Mouse (Mus musculus): Measurements from ENCODE around the gene Pgs1.

The Pgs1 gene

DNA sequence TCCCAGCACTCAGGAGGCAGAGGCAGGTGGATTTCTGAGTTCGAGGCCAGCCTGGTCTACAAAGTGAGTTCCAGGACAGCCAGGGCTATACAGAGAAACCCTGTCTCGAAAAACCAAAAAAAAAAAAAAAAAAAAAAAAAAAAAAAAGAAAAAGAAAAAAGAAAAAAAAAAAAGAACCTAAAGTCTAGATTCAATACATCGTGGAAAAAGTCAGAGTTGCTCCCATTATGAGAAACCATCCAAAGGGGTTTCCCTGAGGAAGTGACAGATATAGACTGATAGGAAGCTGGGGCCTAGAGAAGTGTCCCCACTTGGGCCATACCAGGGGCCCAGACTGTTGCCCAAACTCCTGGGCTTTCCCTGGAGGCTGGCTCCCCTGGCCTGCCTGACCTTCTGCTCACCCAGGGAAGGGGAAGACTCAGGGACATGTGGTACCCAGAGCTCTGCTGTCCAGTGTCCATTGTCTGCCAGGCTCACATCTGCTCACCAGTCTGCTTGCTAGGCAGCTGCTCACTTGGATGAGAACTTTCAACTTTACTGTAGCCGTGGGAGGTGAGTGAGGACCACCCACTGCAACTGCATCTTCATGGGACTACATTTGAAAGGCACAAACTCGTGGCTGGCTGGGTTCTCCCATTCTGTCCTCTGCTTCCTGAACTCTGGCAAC, 8.3 kb upstream of the Pgs1 start:
- no peak for DNase-seq

DNA sequence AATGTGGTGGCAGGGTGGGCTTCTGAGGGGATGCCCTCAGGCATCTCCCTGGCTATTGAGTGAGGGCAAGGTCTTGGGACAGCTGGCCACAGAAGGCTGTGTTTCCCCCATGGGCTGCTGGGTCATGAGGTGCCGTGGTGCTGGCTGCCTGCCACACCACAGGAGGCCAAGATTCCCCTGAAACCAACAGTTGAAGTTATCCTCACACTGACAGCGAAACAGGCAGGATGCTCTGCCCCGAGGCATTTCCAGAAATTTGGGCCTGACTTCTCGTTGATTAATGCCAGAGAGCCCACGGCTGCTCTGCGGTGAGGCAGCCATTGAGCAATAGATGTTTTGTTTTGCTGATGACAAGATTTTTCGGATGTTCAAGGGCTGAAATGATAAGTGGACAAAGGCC, 6.7 kb upstream of the Pgs1 start:
- no peak for DNase-seq

DNA sequence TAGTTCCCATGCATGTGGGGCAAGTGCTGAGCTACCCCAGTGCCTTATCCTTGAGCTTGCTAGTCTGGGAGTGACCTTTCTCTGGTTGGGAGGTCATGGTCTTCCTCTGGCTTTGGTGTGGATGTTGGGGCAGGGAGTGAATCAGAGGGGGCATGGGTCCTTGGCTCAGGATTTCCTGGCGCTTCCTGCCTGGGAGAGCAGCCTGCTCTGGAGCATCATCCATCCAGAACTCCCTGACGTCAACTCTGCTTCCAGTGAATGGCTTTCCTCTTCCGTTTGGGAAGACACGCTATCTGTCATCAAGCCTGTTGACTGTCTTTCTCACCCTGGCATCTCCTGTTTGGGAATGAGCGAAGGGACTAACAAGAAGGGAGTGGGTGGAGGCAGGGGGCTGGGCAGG, 3.7 kb upstream of the Pgs1 start:
- no peak for DNase-seq

DNA sequence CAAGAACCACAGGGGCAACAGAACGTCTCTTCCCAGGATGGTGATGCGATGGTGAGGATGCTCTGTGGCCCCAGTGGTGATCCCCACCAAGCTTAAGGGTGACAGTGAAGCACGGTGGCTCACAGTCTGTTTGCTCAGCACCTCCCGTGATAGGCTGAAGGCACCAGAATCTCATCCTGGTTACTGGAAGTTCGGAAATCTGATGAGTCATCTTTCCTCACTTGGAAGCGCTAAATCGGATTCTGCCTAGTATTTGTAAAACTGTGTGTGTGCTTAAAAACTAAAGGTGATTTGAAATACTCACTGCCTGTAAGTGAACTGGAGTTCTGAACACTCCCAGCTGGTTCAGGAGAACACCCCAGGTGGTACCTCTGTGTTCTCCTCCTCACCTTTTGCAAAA, 2.3 kb upstream of the Pgs1 start:
- DNase-seq: no peak

DNA sequence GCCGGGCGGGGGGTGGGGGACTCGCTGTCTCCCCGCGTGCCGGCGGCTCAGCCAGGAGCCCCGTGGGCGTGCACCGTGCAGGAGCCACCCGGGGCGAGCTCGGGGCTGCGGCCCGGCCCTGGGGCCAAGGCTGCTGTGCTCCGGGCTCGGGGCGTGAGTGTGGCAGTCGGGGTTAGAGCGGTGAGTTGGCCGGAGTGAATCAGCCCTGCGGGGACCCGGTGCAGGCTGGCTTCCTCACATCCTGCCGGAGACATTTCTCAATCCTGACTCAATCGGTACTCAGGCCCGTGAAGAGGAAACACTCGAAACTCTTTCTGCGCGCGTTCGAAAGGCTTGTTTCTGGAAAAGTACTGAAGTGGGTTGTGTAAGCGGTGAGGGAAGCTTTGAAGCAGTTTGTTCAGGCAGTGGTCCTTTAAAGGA, 950 bp downstream of the Pgs1 start:
- DNase-seq: no peak

DNA sequence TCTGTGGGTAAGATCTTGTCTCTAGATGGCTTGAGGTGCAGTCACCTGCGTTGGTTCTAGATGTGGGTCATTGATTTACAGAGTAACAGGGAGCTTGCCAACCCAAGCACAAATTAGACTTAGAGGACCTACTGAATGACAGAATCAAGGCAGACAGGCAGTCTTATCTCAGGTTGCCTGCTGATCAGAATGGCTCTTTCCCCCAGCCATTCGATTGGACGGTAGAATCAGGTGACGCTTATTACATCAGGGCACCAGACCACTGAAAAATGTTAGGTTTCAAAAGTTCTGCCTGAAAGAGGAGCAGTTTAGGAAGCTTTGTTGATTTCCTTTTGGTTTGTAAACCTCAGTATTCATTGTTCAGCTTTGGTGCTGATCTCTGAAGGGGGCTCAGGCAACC, 1.9 kb downstream of the Pgs1 start:
- DNase-seq: peak; percentile 55

GRCm38 (mm10) chr11:117989241-117989640, 3.1 kb downstream of the Pgs1 start:
- DNase-seq: no peak

GRCm38 (mm10) chr11:117989926-117990325, 3.8 kb downstream of the Pgs1 start:
- DNase-seq: no peak

GRCm38 (mm10) chr11:117991502-117992470, 5.7 kb downstream of the Pgs1 start:
- DNase-seq: peak; percentile 43

DNA sequence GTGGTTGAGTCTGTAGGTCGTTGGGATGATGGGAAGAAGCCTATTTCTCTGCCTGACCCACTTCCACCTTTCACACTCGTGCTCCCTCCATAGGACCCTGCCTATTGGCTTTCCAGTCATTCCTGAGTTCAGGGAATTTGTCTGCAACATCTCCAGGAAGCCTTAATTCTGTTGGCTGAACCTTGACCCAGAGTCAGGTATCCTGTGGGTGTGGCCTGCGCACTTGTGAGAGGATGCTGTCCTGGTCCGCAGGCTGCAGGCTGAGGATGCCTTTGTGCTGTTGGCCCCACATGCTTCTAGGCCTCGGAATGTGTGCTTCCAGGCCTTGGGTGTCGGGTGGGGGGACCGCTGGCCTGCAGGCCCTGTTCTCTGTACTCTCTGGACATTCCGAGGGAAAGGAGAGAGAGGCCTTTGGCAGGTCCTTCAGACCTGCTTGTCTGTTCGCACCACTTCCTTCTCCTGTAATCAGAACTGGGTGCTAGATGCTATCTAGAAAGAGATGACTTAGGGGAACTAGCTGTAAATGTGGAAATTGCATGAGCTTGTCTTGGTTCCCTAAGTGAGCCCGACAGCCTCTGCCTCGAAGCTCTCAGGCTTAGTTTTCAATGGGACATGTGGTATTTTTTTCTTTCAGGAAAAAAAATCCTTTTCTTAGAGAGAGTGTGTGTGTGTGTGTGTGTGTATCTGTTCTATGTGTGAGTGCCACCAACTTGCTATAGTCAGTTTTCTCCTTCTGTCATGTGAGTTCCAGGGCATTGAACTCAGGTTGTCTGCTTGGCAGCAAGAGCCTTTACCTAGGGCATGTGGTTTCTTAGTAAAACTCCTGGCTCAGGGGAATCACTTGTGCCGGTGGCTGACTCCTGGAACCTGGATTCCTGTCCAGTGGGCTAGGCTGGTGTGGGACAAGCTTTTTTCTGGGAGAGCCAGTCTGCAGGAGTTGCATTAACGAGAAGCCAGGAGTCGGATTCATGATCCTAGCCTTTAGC, 7.4 kb downstream of the Pgs1 start:
- no peak for DNase-seq

DNA sequence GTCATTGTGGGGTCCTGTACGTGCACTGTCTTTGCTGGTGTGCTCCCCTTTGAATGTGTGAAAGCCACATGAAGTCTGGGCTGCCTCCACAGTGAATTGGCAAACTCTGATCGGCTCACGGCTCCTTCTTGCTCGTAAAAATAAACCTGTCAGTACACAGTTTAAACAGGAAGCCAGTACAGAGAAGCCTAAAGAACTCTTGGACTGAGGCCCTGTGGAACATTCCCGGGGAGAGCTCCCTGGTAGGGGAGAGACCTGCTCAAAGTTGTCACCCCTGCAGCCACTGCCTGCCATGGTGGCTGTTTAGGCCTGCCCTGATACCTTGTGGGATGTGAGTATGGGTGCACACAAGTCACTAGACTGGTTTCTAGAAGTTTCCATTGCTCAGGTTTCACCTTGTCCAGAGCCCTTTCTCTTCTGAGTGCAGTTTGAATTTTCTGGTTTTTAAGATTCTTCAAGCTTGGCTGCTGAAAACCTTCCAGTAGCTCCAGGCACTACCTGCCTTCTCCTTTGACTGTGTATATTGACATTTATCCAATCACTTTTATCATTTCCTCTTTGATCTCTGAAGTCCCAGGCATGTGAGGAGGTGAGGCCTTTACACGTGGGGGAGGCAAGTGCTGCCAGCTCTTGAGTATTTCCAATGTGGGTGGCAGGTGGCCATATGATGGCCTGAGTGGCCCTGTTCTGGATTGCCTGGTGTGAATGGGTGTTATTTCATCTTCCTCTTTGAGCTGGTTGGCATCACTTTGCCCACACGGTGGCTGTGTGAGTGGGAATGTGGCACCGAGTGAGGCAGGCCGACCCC, 8.4 kb downstream of the Pgs1 start:
- DNase-seq: no peak

DNA sequence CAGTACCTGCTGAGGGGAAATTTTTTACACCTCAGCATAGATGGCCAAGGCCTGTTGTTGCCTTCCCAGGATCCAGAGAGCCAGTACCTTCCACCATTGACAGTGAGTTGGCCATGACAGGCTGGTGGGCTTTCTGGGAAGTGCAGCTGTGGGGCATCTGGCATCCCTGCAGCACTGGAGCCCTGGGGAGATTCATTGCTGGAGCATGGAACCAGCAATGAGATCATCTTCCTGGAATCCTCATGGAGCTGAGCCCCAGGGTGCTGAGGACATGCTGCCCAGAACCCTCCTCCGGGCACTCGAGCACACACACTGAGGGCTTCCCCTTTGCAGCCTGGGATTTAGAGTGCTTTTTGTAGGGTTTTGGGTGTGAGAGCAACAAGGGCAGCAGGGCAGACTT, 9.2 kb downstream of the Pgs1 start:
- DNase-seq: no peak

DNA sequence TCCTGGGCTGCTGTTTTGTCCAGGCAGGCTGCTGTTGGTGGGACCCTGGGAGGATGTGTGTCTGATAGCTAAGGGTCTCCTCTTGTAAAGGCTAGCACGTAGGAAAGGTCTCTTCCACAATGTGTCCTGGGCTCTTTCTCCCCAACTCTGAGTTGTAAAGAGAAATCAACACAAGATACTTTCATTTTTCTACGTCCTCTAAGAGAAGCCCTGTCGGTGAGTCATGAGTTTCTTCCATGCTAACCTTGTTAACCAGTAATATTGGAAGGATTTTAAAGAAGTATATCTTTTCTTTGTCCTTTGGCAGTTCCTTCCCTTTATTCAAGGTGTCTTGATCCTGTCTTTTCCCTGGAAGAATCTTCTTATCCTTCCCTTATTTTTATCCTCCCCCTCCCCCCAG, 9.6 kb downstream of the Pgs1 start:
- DNase-seq: no peak

- DNase-seq: no peak
Measured at GRCm38 (mm10) chr11:117996066-117996465, 10.0 kb downstream of the Pgs1 start.

GRCm38 (mm10) chr11:117997085-117997484, 11.0 kb downstream of the Pgs1 start:
- no peak for DNase-seq

DNA sequence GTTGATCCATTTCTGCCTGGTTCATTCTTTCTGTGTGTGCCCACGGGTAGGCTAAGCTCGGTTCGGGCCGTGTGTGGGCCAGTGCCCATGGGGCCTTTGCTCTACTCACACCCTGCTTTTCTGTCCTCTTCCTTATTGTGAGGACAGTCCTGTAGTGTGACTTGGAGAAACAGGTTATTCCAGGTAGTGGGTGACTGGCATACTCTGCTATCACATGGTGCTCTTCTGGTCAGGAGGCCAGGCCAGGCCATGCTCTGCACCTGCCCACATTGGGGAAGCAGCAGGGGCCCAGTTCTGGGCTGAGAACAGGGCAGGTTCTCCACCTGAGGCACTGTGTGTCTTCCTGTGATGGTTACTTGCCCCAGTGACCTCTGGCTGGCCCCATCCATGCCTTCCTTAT, 12.3 kb downstream of the Pgs1 start:
- DNase-seq: no peak

DNA sequence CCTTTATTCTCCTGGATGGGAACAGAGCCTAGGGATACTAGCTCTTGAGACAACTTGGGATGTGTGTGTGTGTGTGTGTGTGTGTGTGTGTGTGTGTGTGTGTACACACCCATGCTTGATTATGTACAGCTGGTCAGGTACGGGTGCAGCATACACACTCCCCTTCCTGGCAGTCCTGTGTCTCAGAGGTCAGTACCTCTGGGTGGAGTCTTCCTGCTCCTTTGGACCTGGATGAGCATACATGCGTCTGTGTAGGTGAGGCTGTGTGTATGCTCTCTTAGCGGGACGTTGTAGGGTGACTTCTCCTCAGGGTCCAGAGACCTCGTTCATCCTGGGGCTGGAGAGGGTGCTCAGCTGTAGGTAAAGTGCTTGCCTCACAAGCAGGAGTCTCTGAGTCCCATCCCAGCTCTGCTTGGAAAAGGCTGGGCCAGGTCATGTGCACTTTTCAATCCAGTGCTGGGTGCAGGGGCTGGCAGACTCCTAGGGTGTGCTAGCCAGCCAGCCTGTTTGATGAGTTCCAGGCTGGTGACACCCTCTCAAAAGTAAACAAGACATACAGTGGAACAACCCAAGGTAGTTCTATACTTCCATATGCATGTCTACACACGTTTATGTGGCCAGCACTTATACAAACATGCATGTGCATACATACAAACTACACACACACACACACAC, 13.3 kb downstream of the Pgs1 start:
- DNase-seq: no peak

DNA sequence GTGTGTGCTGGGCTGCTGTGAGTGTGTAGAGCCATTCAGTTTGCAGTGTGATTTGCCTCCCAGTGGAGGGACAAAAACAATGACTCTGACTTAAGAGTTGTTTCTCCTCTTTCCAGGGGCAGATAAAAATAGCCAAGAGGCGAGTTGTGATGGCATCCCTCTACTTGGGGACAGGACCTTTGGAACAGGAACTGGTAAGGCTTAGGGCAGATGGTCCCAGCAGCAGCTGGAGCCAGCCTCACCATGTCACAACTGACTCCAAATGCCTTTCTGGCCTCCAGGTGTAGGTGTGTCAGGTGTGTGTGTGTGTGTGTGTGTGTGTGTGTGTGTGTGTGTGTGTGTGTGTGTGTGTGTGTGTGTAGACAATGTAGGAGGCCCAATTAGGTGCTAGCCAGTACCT, 14.0 kb downstream of the Pgs1 start:
- no peak for DNase-seq

- DNase-seq: peak; percentile 95
Measured at GRCm38 (mm10) chr11:118000565-118001215, 14.6 kb downstream of the Pgs1 start.

- no peak for DNase-seq
Measured at GRCm38 (mm10) chr11:118003176-118003575, 17.1 kb downstream of the Pgs1 start.

DNA sequence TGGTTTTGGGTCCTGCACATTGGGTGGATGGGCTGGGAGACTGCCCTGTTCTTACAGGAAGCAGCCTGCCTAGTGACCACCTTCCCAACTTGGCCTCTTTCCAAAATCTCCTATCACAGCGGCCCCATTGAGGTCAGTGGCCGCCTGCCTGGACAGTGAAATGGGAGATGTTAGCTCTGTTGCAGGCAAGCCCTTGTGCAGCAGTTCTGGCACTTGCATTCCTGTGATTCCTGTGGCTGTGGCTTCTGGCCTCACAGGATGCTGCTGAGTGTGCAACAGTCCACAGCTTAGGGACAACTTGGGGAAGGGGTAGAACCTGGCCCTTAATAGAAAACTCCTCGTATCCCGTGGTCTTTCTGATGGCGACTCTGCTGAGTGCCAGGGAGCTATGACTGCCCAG, 17.6 kb downstream of the Pgs1 start:
- no peak for DNase-seq

All from liver (tissue).